In the genomic region with DNA sequence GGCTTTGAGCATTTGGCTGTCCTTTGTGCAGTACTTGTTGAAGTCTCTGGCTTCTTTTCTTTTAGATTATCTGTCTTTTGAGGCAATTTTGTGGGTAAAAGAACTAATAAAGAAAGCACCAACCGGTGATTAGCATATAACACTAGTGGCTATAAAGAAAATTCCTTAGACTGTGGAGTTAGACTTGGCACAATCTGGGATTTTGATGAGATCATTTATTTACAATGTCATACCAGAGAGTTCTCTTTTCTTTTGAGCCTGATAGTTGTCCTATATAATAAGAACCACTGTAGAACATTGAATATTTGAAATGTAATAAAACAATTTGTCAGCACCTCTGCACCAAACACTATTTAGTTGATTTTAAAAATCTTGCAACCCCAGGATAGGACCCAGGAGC, we compare ENCODE assay signal across 25 mouse cellular contexts.
"Had no signal": no experiment of that assay in that cellular context is flagged by ENCODE, and none has a peak within 500 bp of the region (broad histone marks: within the 10 kb centered on the region; RNA-seq: fewer than 3 reads in every experiment).

No protein-coding gene starts in this region.

- H3K27ac ChIP-seq: gastrocnemius, adult 2 months; heart, embryonic 10.5 days; hindbrain, embryonic 10.5 days; hindbrain, embryonic 12.5 days; hindbrain, embryonic 14.5 days; intestine, embryonic 15.5 days; layer of hippocampus, adult 2 months; limb, embryonic 13.5 days; limb, embryonic 15.5 days; liver, embryonic 12.5 days had no signal

- DNase-seq: gastrocnemius, adult 2 months; gastrocnemius, postnatal 10 days; gastrocnemius, postnatal 25 days; heart, adult 18-20 months; heart, postnatal 10 days; heart, postnatal 4 days; kidney, adult 18-20 months; kidney, adult 8-10 months; kidney, postnatal 10 days; kidney, postnatal 25 days; kidney, postnatal 4 days; left cerebral cortex, postnatal 4 days had no signal

- ATAC-seq: hindbrain, embryonic 16.5 days; inflammation-experienced regulatory T-cells, adult 6 months; intestine, embryonic 15.5 days; intestine, postnatal 0 days; liver, embryonic 12.5 days had no signal

- H3K9ac ChIP-seq: heart, embryonic 12.5 days; hindbrain, embryonic 12.5 days; hindbrain, embryonic 14.5 days; intestine, embryonic 15.5 days; limb, embryonic 13.5 days; limb, embryonic 15.5 days; liver, embryonic 12.5 days had no signal

- H3K4me3 ChIP-seq: gastrocnemius, adult 2 months; heart, embryonic 10.5 days; heart, embryonic 12.5 days; hindbrain, embryonic 10.5 days; hindbrain, embryonic 12.5 days; intestine, embryonic 15.5 days; layer of hippocampus, adult 2 months; limb, embryonic 13.5 days; limb, embryonic 15.5 days; liver, embryonic 12.5 days had no signal

- H3K4me2 ChIP-seq: heart, embryonic 12.5 days; hindbrain, embryonic 12.5 days; hindbrain, embryonic 14.5 days; intestine, embryonic 15.5 days; limb, embryonic 13.5 days; limb, embryonic 15.5 days; liver, embryonic 12.5 days had no signal

- H3K9me3 ChIP-seq: heart, embryonic 10.5 days; heart, embryonic 12.5 days; hindbrain, embryonic 10.5 days; hindbrain, embryonic 12.5 days; intestine, embryonic 15.5 days; limb, embryonic 13.5 days; limb, embryonic 15.5 days; liver, embryonic 12.5 days had no signal

- H3K36me3 ChIP-seq: heart, embryonic 10.5 days; heart, embryonic 12.5 days; hindbrain, embryonic 10.5 days; hindbrain, embryonic 12.5 days; intestine, embryonic 15.5 days; limb, embryonic 13.5 days; limb, embryonic 15.5 days; liver, embryonic 12.5 days had no signal

- H3K4me1 ChIP-seq: heart, embryonic 10.5 days; hindbrain, embryonic 12.5 days; intestine, embryonic 15.5 days; limb, embryonic 15.5 days; liver, embryonic 12.5 days had no signal

- H3K27me3 ChIP-seq: heart, embryonic 12.5 days; hindbrain, embryonic 12.5 days; intestine, embryonic 15.5 days; limb, embryonic 13.5 days; limb, embryonic 15.5 days; liver, embryonic 12.5 days had no signal
